Mouse (Mus musculus): ENCODE results near the gene Plekhh3.

Plekhh3 gene

GRCm38 (mm10) chr11:101120545-101121188 lies 50.5 kb downstream of the Plekhh3 start:
- DNase-seq (ENCODE audit: low spot score in 2 of 2) = no peak

GRCm38 (mm10) chr11:101119761-101120544 lies 51.2 kb downstream of the Plekhh3 start, which contains the start of the genes Retreg3 and Tubg1:
Gene Retreg3, minus strand, starts transcription at chr11:101119893.
Gene Tubg1, plus strand, starts transcription at chr11:101119938.
- peak; percentile 98 to 99 for DNase-seq (ENCODE audit: low spot score in 2 of 2)

GRCm38 (mm10) chr11:101119131-101119760 lies 51.9 kb downstream of the Plekhh3 start:
- DNase-seq (ENCODE audit: low spot score in 2 of 2) = no peak

- DNase-seq (ENCODE audit: low spot score in 2 of 2) = no peak
These were observed 53.0 kb downstream of the Plekhh3 start for GRCm38 (mm10) chr11:101118105-101118504.

GRCm38 (mm10) chr11:101115564-101115963 lies 55.6 kb downstream of the Plekhh3 start:
- no peak for DNase-seq (ENCODE audit: low spot score in 2 of 2)
